Mouse (Mus musculus) limb, embryonic 11.5 days (tissue): ENCODE measurements around the gene Rnf13. TPM values are rescaled to one million over a fixed set of nuclear protein-coding genes. Genes with fewer than 3 reads are reported as not detected.

Source experiments
- ATAC-seq: fragments of 200-750 bp; cut with Nextera tagmentation; 2 replicates; pipeline ENCODE4 v1.8.0; 2017; ENCODE audit warnings: low read depth; ENCODE audit not compliant: insufficient number of reproducible peaks, low FRiP score, low TSS enrichment
- DNase-seq: peaks from one replicate; pipeline ENCODE4 v3.0.0-alpha.2; 2015; ENCODE audit warnings: low spot score
- H3K27ac ChIP-seq: fragments of 300-500 bp; sonication (generic); replicated peaks from 2 replicates; pipeline ENCODE4 v1.5.1; 2014; ENCODE audit warnings: low read depth, mild to moderate bottlenecking, low read length
- H3K27me3 ChIP-seq: fragments of 300-500 bp; sonication (generic); 2 replicates; pipeline ENCODE4 v1.6.1; 2014; ENCODE audit warnings: mild to moderate bottlenecking, low read length, mixed read lengths; ENCODE audit not compliant: control insufficient read depth, insufficient read depth
- H3K36me3 ChIP-seq: fragments of 300-500 bp; sonication (generic); 2 replicates; pipeline ENCODE4 v1.6.1; 2014; ENCODE audit warnings: mild to moderate bottlenecking, low read length, moderate library complexity, mixed read lengths; ENCODE audit not compliant: control insufficient read depth, insufficient read depth
- H3K4me1 ChIP-seq: fragments of 300-500 bp; sonication (generic); 2 replicates; pipeline ENCODE4 v1.6.1; 2014; ENCODE audit warnings: low read length, mixed read lengths; ENCODE audit not compliant: control insufficient read depth, insufficient read depth
- H3K4me2 ChIP-seq: fragments of 300-500 bp; sonication (generic); 2 replicates; pipeline ENCODE4 v1.6.1; 2014; ENCODE audit warnings: low read depth, mild to moderate bottlenecking, moderate library complexity; ENCODE audit not compliant: severe bottlenecking
- H3K4me3 ChIP-seq: fragments of 300-500 bp; sonication (generic); 2 replicates; pipeline ENCODE4 v1.5.1; 2014; ENCODE audit warnings: low read depth, low read length
- H3K9ac ChIP-seq: fragments of 300-500 bp; sonication (generic); 2 replicates; pipeline ENCODE4 v1.6.1; 2014; ENCODE audit warnings: mild to moderate bottlenecking, low read length
- H3K9me3 ChIP-seq: fragments of 300-500 bp; sonication (generic); 2 replicates; pipeline ENCODE4 v1.6.1; 2016; ENCODE audit warnings: low read length; ENCODE audit not compliant: control insufficient read depth
- WGBS: fragments of 180-500 bp; shearing (Covaris S2); extraction: QIAGEN DNeasy Blood & Tissue Kit; methylation state at CpG from one replicate; pipeline ENCODE4 v1.1.7; 2014; 5-methylcytosine and 5-hydroxymethylcytosine counted together
- polyA plus RNA-seq: library from polyadenylated mRNA; unstranded; fragments of >200 nt; fragmentation: Nextera tagmentation; extraction: Ambion mirVana; gene quantifications from 2 replicates; pipeline ENCODE4 v1.2.1, GENCODE M21; 2014

Rnf13 gene
- polyA plus RNA-seq, 1 experiment from 2014 or later: 50.6 TPM

DNA sequence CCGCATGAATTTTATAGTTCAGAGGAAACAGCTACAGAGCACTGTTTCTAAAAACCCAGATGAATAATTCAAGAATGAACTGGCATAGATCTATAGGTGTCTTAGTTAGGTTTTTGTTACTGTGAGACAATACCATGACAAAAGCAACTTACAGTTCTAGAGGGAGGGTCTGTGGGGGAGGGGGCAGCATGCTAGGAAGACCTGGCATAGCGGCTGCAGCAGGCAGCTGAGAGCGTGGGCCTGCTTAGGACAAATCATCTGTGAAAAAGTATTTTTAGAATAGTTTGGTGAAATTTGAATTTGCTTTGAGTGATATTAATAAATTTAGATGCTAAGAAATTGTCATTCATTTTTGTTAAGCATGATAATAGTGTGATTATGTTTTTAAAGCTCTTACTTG lies 90.0 kb downstream of the Rnf13 start:
- no peak for ATAC-seq
- Histone ChIP-seq H3K4me3 (no peak overlapping the region), H3K27me3 (no peaks in the 10 kb centered on the region), H3K4me2 (no peak overlapping the region), H3K36me3 (no peaks in the 10 kb centered on the region), H3K9ac (no peak overlapping the region), H3K27ac (no peak overlapping the region), H3K9me3 (no peaks in the 10 kb centered on the region), H3K4me1 (no peaks in the 10 kb centered on the region)
- WGBS: 89% methylated on average over 3 of the region's 3 CpGs
- DNase-seq: no peak

DNA sequence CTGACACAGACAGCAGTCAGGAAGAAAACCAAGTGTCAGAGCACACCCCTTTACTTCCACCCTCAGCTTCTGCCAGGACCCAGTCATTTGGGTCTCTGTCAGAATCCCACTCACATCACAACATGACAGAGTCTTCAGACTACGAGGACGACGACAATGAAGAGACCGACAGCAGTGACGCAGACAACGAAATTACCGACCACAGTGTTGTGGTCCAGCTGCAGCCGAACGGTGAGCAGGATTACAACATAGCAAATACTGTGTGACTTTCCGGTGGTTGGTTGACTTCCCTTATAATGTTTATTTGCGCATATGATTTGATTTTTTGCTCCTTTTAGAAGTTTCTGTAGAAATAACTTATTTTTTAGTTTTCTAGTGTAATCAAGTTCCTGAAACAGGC lies 97.7 kb downstream of the Rnf13 start:
- H3K36me3 ChIP-seq: no peaks in the 10 kb centered on the region
- DNase-seq (no peak), ATAC-seq (no peak)
- WGBS: 93% methylated on average over 11 of the region's 11 CpGs
- H3K27me3 ChIP-seq: no peaks in the 10 kb centered on the region
- H3K9me3 ChIP-seq: no peaks in the 10 kb centered on the region
- H3K4me3 ChIP-seq: no peak overlapping the region
- no peak overlapping the region for H3K9ac ChIP-seq
- H3K27ac ChIP-seq: no peak overlapping the region
- no peak overlapping the region for H3K4me2 ChIP-seq
- no peaks in the 10 kb centered on the region for H3K4me1 ChIP-seq

DNA sequence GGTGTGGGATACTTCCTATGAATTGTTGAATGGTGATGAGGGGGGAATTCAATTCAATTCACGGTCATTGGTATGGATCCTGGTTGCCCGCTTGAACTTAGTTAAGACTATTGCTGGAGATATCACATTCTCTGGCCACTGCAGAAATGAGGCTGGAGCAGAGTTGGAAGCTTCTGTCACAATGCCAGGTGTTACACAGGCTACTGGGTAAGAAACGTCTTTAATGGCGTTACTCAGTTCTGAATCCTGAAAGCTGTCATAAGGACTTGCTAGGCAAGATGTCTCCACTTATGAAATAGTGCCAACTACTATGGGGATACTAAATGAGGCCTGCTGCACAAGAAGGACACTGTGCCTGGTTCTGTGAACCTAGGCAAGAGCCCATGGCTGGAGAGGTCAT lies 101.0 kb downstream of the Rnf13 start:
- H3K4me2 ChIP-seq: no peak overlapping the region
- no peak overlapping the region for H3K4me3 ChIP-seq
- H3K9ac ChIP-seq: no peak overlapping the region
- no peaks in the 10 kb centered on the region for H3K27me3 ChIP-seq
- H3K27ac ChIP-seq: no peak overlapping the region
- H3K36me3 ChIP-seq: 0 out of 2 replicates have a peak, but pooled peaks cover 3% of the 10 kb centered on the region
- no peaks in the 10 kb centered on the region for H3K9me3 ChIP-seq
- no peak for DNase-seq
- no peaks in the 10 kb centered on the region for H3K4me1 ChIP-seq
- ATAC-seq: no peak
- 96% methylated on average over 4 of the region's 4 CpGs for WGBS

DNA sequence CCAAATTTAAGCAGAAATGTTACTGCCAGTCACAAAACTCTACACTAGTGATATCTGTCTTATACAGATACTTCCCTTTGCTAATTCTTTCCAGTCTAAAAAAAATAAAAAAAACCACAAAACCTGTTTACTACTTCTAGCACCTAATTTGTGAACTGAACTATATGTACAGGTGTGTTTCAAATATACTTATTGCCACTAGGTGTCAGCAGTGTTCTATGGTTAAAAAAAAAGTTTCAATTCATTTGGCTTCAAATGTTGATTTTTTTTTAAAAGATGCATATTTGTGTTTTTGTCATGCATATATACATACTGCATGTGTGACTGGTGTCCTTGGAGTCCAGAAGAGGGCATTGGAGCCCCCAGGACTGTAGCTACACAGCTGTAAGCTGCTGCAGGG lies 107.9 kb downstream of the Rnf13 start:
- H3K36me3 ChIP-seq: peaks cover 6% of the 10 kb centered on the region; the same call in 1 of the 2 replicates
- no peaks in the 10 kb centered on the region for H3K9me3 ChIP-seq
- ATAC-seq (no peak), DNase-seq (no peak)
- H3K27ac ChIP-seq: no peak overlapping the region
- H3K27me3 ChIP-seq: no peaks in the 10 kb centered on the region
- no peak overlapping the region for H3K9ac ChIP-seq
- H3K4me1 ChIP-seq: peaks cover 4% of the 10 kb centered on the region; the same call in 1 of the 2 replicates
- H3K4me3 ChIP-seq: no peak overlapping the region
- H3K4me2 ChIP-seq: no peak overlapping the region

DNA sequence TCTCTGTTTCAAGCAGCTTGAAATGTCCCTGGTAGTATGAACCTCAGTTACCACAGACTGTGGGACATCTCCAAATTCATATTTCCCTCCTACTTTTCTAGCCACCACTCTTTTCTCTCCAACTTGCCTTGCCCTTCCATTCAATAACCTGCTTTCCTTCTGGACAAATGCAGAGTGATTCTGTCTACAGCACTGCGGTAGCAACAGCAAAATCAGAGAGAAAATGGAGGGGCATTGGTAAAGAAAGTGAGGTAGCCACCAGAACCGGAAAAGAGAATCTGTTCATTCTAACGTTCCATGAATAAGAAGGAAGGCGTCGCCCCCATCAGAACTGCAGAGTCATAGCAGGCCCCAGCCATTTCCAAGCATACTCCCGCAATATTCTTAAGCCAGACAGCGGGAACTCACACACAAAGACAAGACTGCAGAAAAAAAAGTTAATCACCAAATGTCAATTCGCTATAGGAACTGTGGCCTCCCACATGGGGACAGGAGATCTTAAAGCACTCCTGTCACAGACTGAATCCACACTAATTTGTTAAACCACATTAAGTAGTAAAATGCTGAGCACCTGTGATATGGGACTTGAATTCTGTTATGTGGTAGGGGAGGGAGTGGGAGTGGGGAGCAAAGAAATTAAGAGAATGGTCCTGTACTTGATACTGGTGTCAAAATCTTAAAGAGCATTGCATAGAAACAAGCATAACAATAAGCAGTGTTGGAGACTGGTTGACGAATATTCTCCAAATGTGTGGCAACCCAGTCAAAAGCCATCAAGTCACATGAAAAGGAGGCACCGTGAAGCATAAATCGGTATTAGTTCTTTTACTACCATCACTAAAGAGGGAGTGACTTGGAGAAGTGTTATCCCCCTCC lies 110.2 kb downstream of the Rnf13 start:
- no peaks in the 10 kb centered on the region for H3K27me3 ChIP-seq
- H3K36me3 ChIP-seq: peaks cover 3% of the 10 kb centered on the region; the same call in 1 of the 2 replicates
- peak overlapping the region; percentile 95 for H3K4me3 ChIP-seq
- H3K9me3 ChIP-seq: no peaks in the 10 kb centered on the region
- H3K27ac ChIP-seq: no peak overlapping the region
- DNase-seq: no peak
- WGBS: 26% methylated on average over 11 of the region's 11 CpGs
- peak overlapping the region; percentile 59 for H3K4me2 ChIP-seq
- peak overlapping the region; percentile 88; the same call in 1 of the 2 replicates for H3K9ac ChIP-seq
- no peak for ATAC-seq
- peaks cover 4% of the 10 kb centered on the region; the same call in 1 of the 2 replicates for H3K4me1 ChIP-seq

DNA sequence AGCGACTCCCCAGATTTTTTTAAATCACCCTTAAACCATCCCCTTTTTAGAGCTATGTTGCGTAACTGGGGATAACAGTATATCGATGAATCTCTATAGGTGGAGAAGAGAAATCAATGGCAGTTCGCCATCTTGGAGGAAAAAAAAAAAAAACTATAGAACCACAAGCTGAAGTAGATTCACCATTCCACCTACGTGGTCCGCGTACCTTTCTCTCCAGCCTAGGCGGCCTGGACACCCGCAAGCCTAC lies 110.7 kb downstream of the Rnf13 start:
- DNase-seq: no peak
- peak; percentile 36; the same call in 1 of the 2 replicates for ATAC-seq
- Histone ChIP-seq H3K36me3 (peaks cover 3% of the 10 kb centered on the region; the same call in 1 of the 2 replicates), H3K9ac (peak overlapping the region; percentile 88), H3K27me3 (no peaks in the 10 kb centered on the region), H3K4me3 (peak overlapping the region; percentile 95), H3K9me3 (no peaks in the 10 kb centered on the region), H3K4me1 (peaks cover 4% of the 10 kb centered on the region; the same call in 1 of the 2 replicates), H3K27ac (peak overlapping the region; percentile 75), H3K4me2 (peak overlapping the region; percentile 59)
- 2% methylated on average over 9 of the region's 9 CpGs for WGBS

DNA sequence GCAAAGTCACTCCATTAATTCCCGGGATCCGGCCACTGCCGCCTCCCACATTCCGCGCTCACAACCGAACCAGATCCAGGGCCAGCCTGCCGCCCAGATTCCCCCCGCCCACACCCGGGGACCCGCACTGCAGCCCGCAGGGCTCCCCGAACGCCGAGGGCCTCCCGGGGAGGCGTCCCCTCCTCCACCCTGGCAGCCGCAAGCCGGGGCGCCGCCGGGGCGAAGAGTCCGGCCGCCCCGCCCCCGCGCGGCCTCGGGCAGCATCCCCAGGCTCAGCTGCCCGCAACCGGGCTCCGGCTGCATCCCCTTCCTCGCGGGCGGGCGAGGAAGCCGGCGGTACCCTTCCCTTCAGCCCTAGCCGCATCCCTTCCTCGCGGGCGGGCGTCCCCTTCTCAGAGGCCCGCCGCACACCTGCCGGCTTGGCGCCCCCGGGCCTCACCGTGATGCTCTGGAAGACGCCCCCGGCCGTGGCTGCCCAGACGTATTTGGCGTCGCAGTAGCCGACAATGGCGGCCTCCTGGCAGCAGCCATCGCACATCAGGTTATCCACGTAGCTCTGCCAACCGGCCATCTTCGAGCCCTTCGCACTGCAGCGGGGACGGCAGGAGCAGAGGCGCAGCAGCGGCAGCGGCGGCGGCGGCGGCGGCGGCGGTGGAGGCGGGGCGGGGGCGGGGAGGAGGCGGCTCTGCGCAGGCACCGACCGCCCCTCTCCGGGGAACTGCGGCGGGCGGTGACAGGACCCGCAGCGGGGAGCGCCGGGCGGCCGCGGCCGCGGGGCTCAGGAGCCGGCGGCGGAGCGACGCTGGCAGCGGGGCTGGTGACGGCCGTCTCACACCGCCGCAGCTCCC lies 111.3 kb downstream of the Rnf13 start:
- H3K27me3 ChIP-seq: no peaks in the 10 kb centered on the region
- peak overlapping the region; percentile 59 for H3K4me2 ChIP-seq
- peak; percentile 86 for ATAC-seq
- WGBS: under 1% methylated on average over 58 of the region's 104 CpGs
- H3K36me3 ChIP-seq: peaks cover 3% of the 10 kb centered on the region; the same call in 1 of the 2 replicates
- H3K9ac ChIP-seq: peak overlapping the region; percentile 88
- H3K9me3 ChIP-seq: no peaks in the 10 kb centered on the region
- H3K4me1 ChIP-seq: peaks cover 4% of the 10 kb centered on the region; the same call in 1 of the 2 replicates
- H3K27ac ChIP-seq: peak overlapping the region; percentile 75
- peak overlapping the region; percentile 95 for H3K4me3 ChIP-seq
- peak; percentile 76 for DNase-seq

DNA sequence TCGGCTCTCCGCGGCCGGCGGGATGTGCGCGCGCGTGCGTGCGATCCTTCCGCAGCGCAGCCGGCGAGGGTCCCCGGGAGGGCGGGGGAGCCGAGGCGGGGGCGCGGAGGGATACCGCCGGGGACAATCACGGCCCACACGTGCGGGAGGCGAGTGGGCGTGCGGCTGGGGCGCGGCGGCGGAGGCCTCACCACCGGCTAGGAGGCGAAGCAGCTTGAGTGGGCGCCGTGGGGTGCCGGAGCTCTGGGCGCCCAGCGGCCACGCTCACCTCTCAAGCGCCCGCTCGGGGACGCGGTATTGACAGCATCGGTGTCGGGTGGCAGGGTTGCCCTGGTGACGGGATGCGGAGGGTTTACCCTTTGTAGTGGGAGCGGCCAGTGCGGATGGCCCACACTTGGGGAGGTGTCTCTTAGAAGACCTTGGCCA lies 111.9 kb downstream of the Rnf13 start, which contains the start of gene Pfn2:
Gene Pfn2 (minus strand): TSS at position 320 of the 426 bp plus-strand sequence.
- Histone ChIP-seq H3K9me3 (no peaks in the 10 kb centered on the region), H3K4me3 (peak within 1 kb of the TSS; percentile 95), H3K9ac (peak within 1 kb of the TSS; percentile 88), H3K4me2 (peak within 1 kb of the TSS; percentile 59), H3K4me1 (peaks cover 4% of the 10 kb centered on the region; the same call in 1 of the 2 replicates), H3K27ac (peak within 1 kb of the TSS; percentile 75), H3K27me3 (no peaks in the 10 kb centered on the region), H3K36me3 (peaks cover 3% of the 10 kb centered on the region; the same call in 1 of the 2 replicates)
- ATAC-seq: peak; percentile 79
- DNase-seq: peak; percentile 87
- WGBS: under 1% methylated on average over 39 of the region's 52 CpGs
